Mouse (Mus musculus) midbrain, embryonic 11.5 days (tissue): Measurements from ENCODE around the gene Hcar1. TPM values are rescaled to one million over a fixed set of nuclear protein-coding genes. Genes with fewer than 3 reads are reported as not detected.

Source experiments
- ATAC-seq: fragments of 200-750 bp; cut with Nextera tagmentation; 2 replicates; pipeline ENCODE4 v1.8.0; 2017; ENCODE audit warnings: moderate TSS enrichment, moderate library complexity; ENCODE audit not compliant: low FRiP score
- DNase-seq: peaks from one replicate; pipeline ENCODE4 v3.0.0; 2015; ENCODE audit warnings: low spot score; ENCODE audit errors: missing footprints
- H3K27ac ChIP-seq: fragments of 300-500 bp; sonication (generic); 2 replicates; pipeline ENCODE4 v1.5.1; 2014; ENCODE audit warnings: low read depth, low read length
- H3K27me3 ChIP-seq: fragments of 300-500 bp; sonication (generic); 2 replicates; pipeline ENCODE4 v1.6.1; 2014; ENCODE audit warnings: mild to moderate bottlenecking, low read length, moderate library complexity, mixed read lengths; ENCODE audit not compliant: control insufficient read depth, insufficient read depth
- H3K36me3 ChIP-seq: fragments of 300-500 bp; sonication (generic); 2 replicates; pipeline ENCODE4 v1.6.1; 2014; ENCODE audit warnings: mild to moderate bottlenecking, low read length, moderate library complexity, mixed read lengths; ENCODE audit not compliant: control insufficient read depth, insufficient read depth
- H3K4me1 ChIP-seq: fragments of 300-500 bp; sonication (generic); 2 replicates; pipeline ENCODE4 v1.6.1; 2014; ENCODE audit warnings: low read length; ENCODE audit not compliant: control insufficient read depth, insufficient read depth
- H3K4me2 ChIP-seq: fragments of 300-500 bp; sonication (generic); 2 replicates; pipeline ENCODE4 v1.6.1; 2014; ENCODE audit warnings: mild to moderate bottlenecking, moderate library complexity
- H3K4me3 ChIP-seq: fragments of 300-500 bp; sonication (generic); 2 replicates; pipeline ENCODE4 v1.5.1; 2014; ENCODE audit warnings: low read depth, low read length
- H3K9ac ChIP-seq: fragments of 300-500 bp; sonication (generic); 2 replicates; pipeline ENCODE4 v1.6.1; 2014; ENCODE audit warnings: low read length
- H3K9me3 ChIP-seq: fragments of 300-500 bp; sonication (generic); 2 replicates; pipeline ENCODE4 v1.6.1; 2016; ENCODE audit warnings: low read length; ENCODE audit not compliant: control insufficient read depth
- WGBS: fragments of 180-500 bp; shearing (Covaris S2); extraction: QIAGEN DNeasy Blood & Tissue Kit; methylation state at CpG from one replicate; pipeline ENCODE4 v1.1.7; 2014; 5-methylcytosine and 5-hydroxymethylcytosine counted together
- polyA plus RNA-seq: library from polyadenylated mRNA; unstranded; fragments of >200 nt; fragmentation: Nextera tagmentation; extraction: Ambion mirVana; gene quantifications from 2 replicates; pipeline ENCODE4 v1.2.1, GENCODE M21; 2014

Hcar1 gene
- polyA plus RNA-seq, 1 experiment from 2014 or later, result not detected

DNA sequence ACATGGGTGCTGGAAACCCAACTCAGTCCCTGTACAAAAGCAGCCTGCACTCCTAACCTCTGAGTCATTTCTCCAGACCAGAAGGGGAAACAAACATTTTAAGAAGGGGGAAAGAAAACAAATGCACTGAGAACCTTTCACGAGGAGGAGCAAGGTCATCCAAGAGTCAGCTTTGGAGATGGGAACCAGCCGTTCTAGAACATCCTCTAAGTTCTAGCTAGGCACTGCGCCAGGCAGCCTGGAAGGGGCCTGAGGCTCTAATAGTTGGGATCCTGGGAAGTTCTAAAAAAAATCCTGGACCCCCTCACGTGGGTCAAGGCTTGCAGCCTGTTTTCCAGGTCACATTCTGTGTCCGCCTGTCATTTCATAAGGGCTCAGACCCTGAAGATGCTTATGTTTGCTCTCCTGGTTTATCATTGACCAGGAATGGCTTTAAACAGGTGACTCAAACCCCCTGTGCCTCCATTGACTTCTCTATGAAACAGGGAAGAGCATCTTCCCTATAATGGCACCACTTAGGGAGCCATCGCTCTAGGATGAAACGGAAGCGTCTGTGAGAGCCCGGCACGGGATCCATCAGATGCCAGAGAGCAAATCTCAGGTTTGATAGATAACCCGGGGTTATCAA lies 25.8 kb downstream of the Hcar1 start:
- no peaks in the 10 kb centered on the region for H3K4me1 ChIP-seq
- no peaks in the 10 kb centered on the region for H3K9me3 ChIP-seq
- WGBS, result 88% methylated on average over 11 of the region's 11 CpGs
- DNase-seq, result no peak
- H3K4me2 ChIP-seq, result no peak overlapping the region
- no peaks in the 10 kb centered on the region for H3K27me3 ChIP-seq
- no peak for ATAC-seq
- H3K9ac ChIP-seq, result no peak overlapping the region
- no peak overlapping the region for H3K4me3 ChIP-seq
- H3K27ac ChIP-seq, result no peak overlapping the region
- H3K36me3 ChIP-seq, result no peaks in the 10 kb centered on the region

DNA sequence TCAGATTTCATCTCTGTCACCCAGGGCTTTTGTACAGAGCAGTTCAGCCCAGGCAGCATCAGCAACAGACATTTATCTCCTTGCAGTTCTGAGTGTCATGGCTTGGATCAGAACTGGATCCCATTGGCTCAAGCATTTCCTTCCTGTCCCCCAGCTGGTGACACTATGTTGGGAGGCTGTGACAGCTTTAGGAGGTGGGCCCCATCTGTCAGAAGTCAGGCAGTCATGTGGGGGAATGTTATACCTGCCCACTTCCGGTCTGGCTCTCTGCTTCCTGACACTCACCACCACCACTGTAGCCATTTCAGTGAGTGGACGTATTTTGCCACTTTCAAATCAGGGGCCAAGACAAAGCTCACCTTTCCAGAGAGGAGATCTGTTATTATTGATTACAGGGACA lies 28.4 kb downstream of the Hcar1 start:
- ATAC-seq (no peak), DNase-seq (no peak)
- Histone ChIP-seq H3K4me1 (no peaks in the 10 kb centered on the region), H3K36me3 (no peaks in the 10 kb centered on the region), H3K4me2 (no peak overlapping the region), H3K27ac (no peak overlapping the region), H3K9ac (no peak overlapping the region), H3K27me3 (no peaks in the 10 kb centered on the region), H3K9me3 (no peaks in the 10 kb centered on the region), H3K4me3 (no peak overlapping the region)
- WGBS, result 79% methylated on average over 2 of the region's 2 CpGs

DNA sequence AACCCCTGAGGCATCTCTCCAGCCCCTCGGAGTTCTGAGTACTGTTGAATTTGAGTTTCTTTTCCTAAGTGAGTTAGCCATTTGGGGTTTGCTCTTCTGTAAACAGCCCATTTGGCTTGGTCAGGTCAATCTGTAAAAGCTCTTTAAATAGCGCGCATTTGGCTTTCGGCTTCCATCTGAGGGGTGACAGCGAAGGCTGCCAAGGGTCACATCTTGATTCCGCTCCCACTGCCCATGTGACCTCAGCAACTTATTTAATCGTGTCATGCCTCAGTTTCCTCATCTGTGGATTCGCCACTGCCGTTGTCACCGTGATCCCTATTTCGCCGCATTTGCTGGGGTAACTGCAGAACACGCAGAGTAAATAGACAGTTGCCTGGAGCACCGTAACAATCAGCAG lies 35.5 kb downstream of the Hcar1 start:
- ATAC-seq (no peak), DNase-seq (no peak)
- Histone ChIP-seq H3K9me3 (no peaks in the 10 kb centered on the region), H3K27me3 (no peaks in the 10 kb centered on the region), H3K4me2 (no peak overlapping the region), H3K36me3 (no peaks in the 10 kb centered on the region), H3K4me1 (no peaks in the 10 kb centered on the region), H3K9ac (no peak overlapping the region), H3K4me3 (no peak overlapping the region), H3K27ac (no peak overlapping the region)
- WGBS, result 93% methylated on average over 14 of the region's 14 CpGs

DNA sequence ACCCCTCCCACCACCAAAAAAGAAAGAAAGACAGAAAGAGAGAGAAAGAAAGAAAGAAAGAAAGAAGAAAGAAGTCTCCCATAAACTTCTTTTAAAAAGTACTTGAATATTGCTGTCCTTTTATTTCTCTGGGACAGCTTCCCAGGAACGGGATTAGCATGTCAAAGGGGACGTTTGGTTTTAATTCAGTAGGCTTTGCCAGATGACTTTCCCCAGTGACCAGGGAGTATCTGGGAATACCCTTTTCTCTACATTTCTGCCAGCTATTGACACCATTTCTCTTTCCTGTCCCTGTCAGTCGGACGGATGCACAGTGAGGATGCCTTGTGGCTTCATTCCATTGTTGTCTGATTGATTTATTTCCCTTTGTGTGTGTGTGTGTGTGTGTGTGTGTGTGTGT lies 36.0 kb downstream of the Hcar1 start:
- Histone ChIP-seq H3K27ac (no peak overlapping the region), H3K9me3 (no peaks in the 10 kb centered on the region), H3K4me1 (no peaks in the 10 kb centered on the region), H3K36me3 (no peaks in the 10 kb centered on the region), H3K4me2 (no peak overlapping the region), H3K9ac (no peak overlapping the region), H3K4me3 (no peak overlapping the region), H3K27me3 (no peaks in the 10 kb centered on the region)
- 49% methylated on average over 4 of the region's 4 CpGs for WGBS
- ATAC-seq (no peak), DNase-seq (no peak)

DNA sequence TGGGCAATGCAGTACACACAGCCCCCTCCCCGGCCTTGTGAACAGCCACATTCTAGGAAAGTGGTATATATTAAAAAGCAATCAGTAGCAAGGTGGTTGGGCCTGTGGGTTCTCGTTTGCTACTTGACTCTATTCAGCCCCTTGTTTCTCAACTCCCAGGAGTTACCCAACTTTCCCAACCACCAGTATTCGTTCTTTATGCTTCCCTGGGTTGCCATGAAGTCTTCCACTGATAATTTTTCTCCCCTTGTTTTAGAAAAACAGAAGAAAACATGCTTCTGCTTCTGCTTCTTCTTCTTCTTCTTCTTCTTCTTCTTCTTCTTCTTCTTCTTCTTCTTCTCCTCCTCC lies 36.9 kb downstream of the Hcar1 start:
- H3K4me2 ChIP-seq, result no peak overlapping the region
- 73% methylated on average over 3 of the region's 3 CpGs for WGBS
- DNase-seq, result no peak
- no peak overlapping the region for H3K27ac ChIP-seq
- no peak overlapping the region for H3K4me3 ChIP-seq
- H3K9me3 ChIP-seq, result no peaks in the 10 kb centered on the region
- no peak for ATAC-seq
- no peak overlapping the region for H3K9ac ChIP-seq
- H3K4me1 ChIP-seq, result no peaks in the 10 kb centered on the region
- H3K27me3 ChIP-seq, result no peaks in the 10 kb centered on the region
- H3K36me3 ChIP-seq, result no peaks in the 10 kb centered on the region

DNA sequence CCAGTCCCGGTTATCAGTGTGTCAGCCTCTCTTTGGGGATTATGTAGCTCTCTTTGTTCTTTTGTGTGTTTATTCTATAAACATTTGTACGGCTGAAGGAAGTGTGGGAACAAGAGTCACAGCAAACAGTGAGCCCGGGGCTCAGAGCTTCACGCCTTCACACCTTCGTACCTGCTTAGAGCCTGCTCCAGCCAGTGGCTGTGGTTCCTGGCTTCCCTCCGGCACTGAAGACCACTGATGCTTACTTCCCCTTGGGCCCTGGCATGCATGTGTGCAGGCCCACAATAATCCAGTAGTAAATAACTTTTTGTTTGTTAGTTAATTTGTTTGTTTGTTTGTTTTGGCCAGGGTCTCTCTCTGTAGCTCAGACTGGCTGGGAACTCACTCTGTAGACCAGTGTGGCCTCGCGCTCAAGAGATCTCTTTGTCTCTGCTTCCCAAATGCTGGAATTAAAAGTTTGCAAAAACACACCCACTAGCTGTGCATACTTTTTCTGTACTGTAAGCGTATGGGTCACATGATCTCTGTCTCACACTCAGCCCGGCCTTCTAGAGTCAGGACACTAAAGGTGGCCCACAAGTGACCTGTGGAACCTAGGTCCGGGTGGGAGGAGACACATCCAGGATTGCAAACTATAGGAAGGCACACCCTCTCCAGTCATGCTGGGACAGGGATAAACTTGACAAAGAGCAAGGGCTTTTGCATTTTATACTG lies 37.4 kb downstream of the Hcar1 start:
- Histone ChIP-seq H3K27ac (no peak overlapping the region), H3K4me2 (no peak overlapping the region), H3K36me3 (no peaks in the 10 kb centered on the region), H3K27me3 (no peaks in the 10 kb centered on the region), H3K9ac (no peak overlapping the region), H3K4me3 (no peak overlapping the region), H3K4me1 (no peaks in the 10 kb centered on the region), H3K9me3 (no peaks in the 10 kb centered on the region)
- no peak for ATAC-seq
- WGBS, result 73% methylated on average over 11 of the region's 11 CpGs
- DNase-seq, result no peak

DNA sequence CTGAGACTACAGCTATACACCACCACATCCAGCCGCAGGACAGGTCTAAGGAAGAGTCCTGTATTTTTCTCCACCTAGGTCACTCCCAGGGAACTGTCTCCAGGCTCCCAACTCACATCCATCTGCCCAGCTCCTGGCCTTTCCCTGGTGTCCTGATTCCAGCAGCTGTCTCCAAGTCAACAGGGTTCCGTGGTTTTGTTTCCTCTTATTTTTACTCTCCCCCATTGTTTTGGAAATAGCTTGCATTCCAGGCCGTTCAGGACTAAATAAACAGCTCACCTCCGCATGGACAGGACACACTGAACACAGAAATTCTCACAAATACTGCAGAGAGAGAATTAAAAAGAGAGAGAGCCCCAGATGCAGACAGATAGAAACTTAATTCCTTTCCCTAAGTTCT lies 42.4 kb downstream of the Hcar1 start:
- no peaks in the 10 kb centered on the region for H3K9me3 ChIP-seq
- DNase-seq (no peak), ATAC-seq (no peak)
- H3K27ac ChIP-seq, result no peak overlapping the region
- 47% methylated on average over 4 of the region's 4 CpGs for WGBS
- H3K4me2 ChIP-seq, result no peak overlapping the region
- no peak overlapping the region for H3K4me3 ChIP-seq
- H3K9ac ChIP-seq, result no peak overlapping the region
- H3K4me1 ChIP-seq, result no peaks in the 10 kb centered on the region
- no peaks in the 10 kb centered on the region for H3K36me3 ChIP-seq
- H3K27me3 ChIP-seq, result no peaks in the 10 kb centered on the region

DNA sequence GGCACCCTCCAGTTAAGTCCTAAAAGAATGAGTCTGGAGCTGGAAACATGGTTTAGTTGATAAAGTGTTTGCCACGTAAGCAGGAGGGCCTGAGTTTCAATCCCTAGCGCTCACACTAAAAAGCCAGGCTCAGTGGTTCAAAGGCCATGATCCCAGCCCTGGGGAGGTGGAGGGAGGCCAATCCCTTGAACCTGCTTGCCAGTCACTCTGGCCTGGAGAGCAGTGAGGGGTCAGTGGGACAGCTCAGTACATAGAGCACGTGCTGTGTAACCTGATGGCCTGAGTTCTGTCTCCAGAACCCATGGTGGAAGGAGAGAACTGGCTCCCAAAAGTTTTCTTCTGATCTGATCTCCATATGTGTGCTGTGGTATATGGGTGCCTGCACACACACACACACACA lies 45.0 kb downstream of the Hcar1 start:
- DNase-seq (no peak), ATAC-seq (no peak)
- H3K27ac ChIP-seq, result no peak overlapping the region
- H3K36me3 ChIP-seq, result no peaks in the 10 kb centered on the region
- H3K27me3 ChIP-seq, result no peaks in the 10 kb centered on the region
- no peaks in the 10 kb centered on the region for H3K9me3 ChIP-seq
- 75% methylated on average over 3 of the region's 3 CpGs for WGBS
- no peak overlapping the region for H3K4me2 ChIP-seq
- no peaks in the 10 kb centered on the region for H3K4me1 ChIP-seq
- no peak overlapping the region for H3K9ac ChIP-seq
- no peak overlapping the region for H3K4me3 ChIP-seq

DNA sequence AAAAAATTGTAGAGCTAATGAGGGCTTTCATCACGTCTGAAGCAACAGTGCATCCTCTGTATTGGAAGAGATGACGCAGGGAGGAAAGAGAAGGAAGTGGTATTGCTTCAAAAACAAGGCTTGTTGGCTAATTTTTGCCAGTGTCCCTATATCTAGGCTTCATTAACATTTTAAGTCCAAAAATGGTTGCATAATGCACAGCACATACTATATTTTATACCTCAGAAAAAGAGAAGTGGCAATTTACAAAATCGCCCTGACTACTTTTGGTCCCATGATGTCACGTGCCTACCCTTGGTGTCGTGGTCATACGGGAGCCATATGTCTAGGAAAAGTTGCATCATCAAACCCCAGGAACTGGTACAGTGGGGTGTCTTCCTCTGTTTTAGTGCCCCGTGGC lies 47.5 kb downstream of the Hcar1 start:
- Histone ChIP-seq H3K27me3 (no peaks in the 10 kb centered on the region), H3K4me2 (no peak overlapping the region), H3K27ac (no peak overlapping the region), H3K4me1 (no peaks in the 10 kb centered on the region), H3K9ac (no peak overlapping the region), H3K4me3 (no peak overlapping the region), H3K9me3 (no peaks in the 10 kb centered on the region), H3K36me3 (no peaks in the 10 kb centered on the region)
- ATAC-seq (no peak), DNase-seq (no peak)
- 93% methylated on average over 7 of the region's 7 CpGs for WGBS
